Mouse (Mus musculus): ENCODE measurements around the gene Bphl.

DNA sequence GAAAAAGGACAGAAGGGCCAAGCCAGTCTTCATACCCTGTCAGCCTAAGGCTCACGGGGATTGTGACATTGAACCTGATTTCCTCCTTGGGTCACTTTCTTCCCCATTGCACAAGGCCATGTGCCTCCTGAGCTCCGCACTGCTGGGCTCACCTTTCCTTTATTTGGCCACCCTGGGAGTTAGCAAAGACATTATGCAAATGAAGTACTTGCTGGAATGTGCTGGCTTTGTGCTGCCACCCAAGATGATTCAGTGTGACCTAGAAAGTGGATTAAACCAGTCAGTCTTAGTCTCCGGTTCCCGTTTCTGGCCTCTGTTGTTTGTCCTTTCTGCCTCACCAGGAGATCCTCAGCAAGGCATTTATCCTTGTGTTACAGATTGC is 72.3 kb downstream of the Bphl start:
- TF ChIP-seq MAX (IDR thresholded peaks at IDR 0.05; ENCODE audit: low read depth) (no peak), USF1 (IDR thresholded peaks at IDR 0.05; ENCODE audit: low read depth) (no peak), POLR2AphosphoS2 (IDR thresholded peaks at IDR 0.05; ENCODE audit: insufficient read length, low read depth) (no peak), POLR2A (IDR thresholded peaks at IDR 0.05; ENCODE audit: insufficient read length, low read depth) (no peak), TCF3 (IDR thresholded peaks at IDR 0.05; ENCODE audit: insufficient read length, low read depth) (no peak), TCF12 (IDR thresholded peaks at IDR 0.05; ENCODE audit: insufficient read depth, poor library complexity, severe bottlenecking) (no peak), MYOD1 (IDR thresholded peaks at IDR 0.05; ENCODE audit: control insufficient read depth in 1 of 3, insufficient read length in 2 of 3, low read depth in 2 of 3) (no peak), CEBPB (IDR thresholded peaks at IDR 0.05; ENCODE audit: insufficient read depth, poor library complexity, severe bottlenecking) (no peak), SRF (IDR thresholded peaks at IDR 0.05; ENCODE audit: control insufficient read depth, insufficient read length, low read depth) (no peak), REST (IDR thresholded peaks at IDR 0.05; ENCODE audit: insufficient read depth, insufficient read length) (no peak), MYOG (IDR thresholded peaks at IDR 0.05; ENCODE audit: control insufficient read depth in 1 of 3, insufficient read depth in 1 of 3, insufficient read length in 2 of 3, low read depth in 2 of 3) (no peak)

All from myocyte (in vitro differentiated cells).